Mouse (Mus musculus) intestine, embryonic 14.5 days (tissue): ENCODE results near the gene Atxn1. TPM values are rescaled to one million over a fixed set of nuclear protein-coding genes. Genes with fewer than 3 reads are reported as not detected.

Experiments used
- ATAC-seq: fragments of 200-750 bp; cut with Nextera tagmentation; replicated peaks from 2 replicates; pipeline ENCODE4 v1.8.0; 2017; ENCODE audit warnings: low read depth, moderate number of reproducible peaks, moderate TSS enrichment, moderate library complexity; ENCODE audit not compliant: low FRiP score, low TSS enrichment
- DNase-seq: peaks from one replicate; pipeline ENCODE4 v3.0.0-alpha.2; 2018; ENCODE audit warnings: low spot score
- H3K27ac ChIP-seq: fragments of 300-500 bp; sonication (generic); 2 replicates; pipeline ENCODE4 v1.5.1; 2014; ENCODE audit warnings: low read depth, mild to moderate bottlenecking, control low read depth
- H3K27me3 ChIP-seq: fragments of 300-500 bp; sonication (generic); replicated peaks from 2 replicates; pipeline ENCODE4 v1.6.1; 2014; ENCODE audit warnings: low read length, control low read depth; ENCODE audit not compliant: control insufficient read depth, insufficient read depth
- H3K36me3 ChIP-seq: fragments of 300-500 bp; sonication (generic); 2 replicates; pipeline ENCODE4 v1.6.1; 2014; ENCODE audit warnings: low read length, control low read depth; ENCODE audit not compliant: control insufficient read depth, insufficient read depth
- H3K4me1 ChIP-seq: fragments of 300-500 bp; sonication (generic); replicated peaks from 2 replicates; pipeline ENCODE4 v1.6.1; 2014; ENCODE audit warnings: low read length, control low read depth, mixed read lengths; ENCODE audit not compliant: control insufficient read depth, insufficient read depth
- H3K4me2 ChIP-seq: fragments of 300-500 bp; sonication (generic); 2 replicates; pipeline ENCODE4 v1.6.1; 2014; ENCODE audit warnings: low read length
- H3K4me3 ChIP-seq: fragments of 300-500 bp; sonication (generic); 2 replicates; pipeline ENCODE4 v1.5.1; 2014; ENCODE audit warnings: low read depth, low read length, control low read depth, mixed read lengths
- H3K9ac ChIP-seq: fragments of 300-500 bp; sonication (generic); 2 replicates; pipeline ENCODE4 v1.6.1; 2014; ENCODE audit warnings: mild to moderate bottlenecking, low read length
- H3K9me3 ChIP-seq: fragments of 300-500 bp; sonication (generic); 2 replicates; pipeline ENCODE4 v1.6.1; 2016; ENCODE audit warnings: low read length, control low read depth; ENCODE audit not compliant: control insufficient read depth
- WGBS: fragments of 180-500 bp; shearing (Covaris S2); extraction: QIAGEN DNeasy Blood & Tissue Kit; methylation state at CpG from one replicate; pipeline ENCODE4 v1.1.7; 2014; 5-methylcytosine and 5-hydroxymethylcytosine counted together
- polyA plus RNA-seq: library from polyadenylated mRNA; unstranded; fragments of >200 nt; fragmentation: Nextera tagmentation; extraction: Ambion mirVana; gene quantifications from 2 replicates; pipeline ENCODE4 v1.2.1, GENCODE M21; 2014

Atxn1 gene
- polyA plus RNA-seq, 1 experiment from 2014 or later = 4.8 TPM

DNA sequence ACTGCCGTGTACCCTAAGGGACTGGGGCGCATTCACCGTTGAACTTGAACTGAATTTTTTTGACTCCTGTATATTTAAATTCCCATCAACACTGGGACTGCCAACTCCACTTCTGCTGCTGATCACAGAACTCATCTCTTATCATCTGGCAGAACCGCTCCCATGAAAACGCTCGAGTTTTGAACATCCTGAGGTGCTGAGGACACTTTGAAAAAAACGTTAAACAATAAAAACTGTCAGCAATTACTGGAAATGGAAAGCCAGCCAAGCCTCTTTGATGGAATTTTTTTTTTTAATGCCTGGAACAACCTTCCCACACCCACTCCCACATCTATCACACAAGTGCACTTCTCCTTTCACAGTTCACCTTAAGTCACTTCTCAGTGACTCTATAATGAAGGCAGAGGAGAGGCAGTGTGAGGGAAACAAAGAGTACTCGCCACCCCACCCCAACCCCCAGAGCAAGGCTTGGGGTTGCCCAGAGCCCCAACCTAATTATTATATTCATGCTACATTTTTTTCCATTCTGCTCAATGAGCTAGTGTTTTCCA, 137.7 kb downstream of the Atxn1 start:
- H3K4me1 ChIP-seq = no peaks in the 10 kb centered on the region
- H3K9ac ChIP-seq = no peak overlapping the region
- H3K4me3 ChIP-seq = no peak overlapping the region
- no peaks in the 10 kb centered on the region for H3K9me3 ChIP-seq
- no peaks in the 10 kb centered on the region for H3K27me3 ChIP-seq
- no peak overlapping the region for H3K27ac ChIP-seq
- H3K36me3 ChIP-seq = no peaks in the 10 kb centered on the region
- ATAC-seq (no peak), DNase-seq (no peak)
- WGBS = 83% methylated on average over 8 of the region's 8 CpGs
- H3K4me2 ChIP-seq = no peak overlapping the region

GRCm38 (mm10) chr13:45822491-45822829, 142.3 kb downstream of the Atxn1 start:
- Histone ChIP-seq H3K27me3 (no peaks in the 10 kb centered on the region), H3K4me3 (no peak overlapping the region), H3K4me2 (no peak overlapping the region), H3K27ac (no peak overlapping the region), H3K9ac (no peak overlapping the region), H3K9me3 (no peaks in the 10 kb centered on the region), H3K4me1 (no peaks in the 10 kb centered on the region), H3K36me3 (no peaks in the 10 kb centered on the region)
- 93% methylated on average over 4 of the region's 4 CpGs for WGBS
- DNase-seq = no peak
- no peak for ATAC-seq

GRCm38 (mm10) chr13:45821764-45822490, 142.9 kb downstream of the Atxn1 start:
- no peak overlapping the region for H3K4me3 ChIP-seq
- H3K4me1 ChIP-seq = no peaks in the 10 kb centered on the region
- no peaks in the 10 kb centered on the region for H3K36me3 ChIP-seq
- ATAC-seq = no peak
- H3K27me3 ChIP-seq = no peaks in the 10 kb centered on the region
- no peak overlapping the region for H3K4me2 ChIP-seq
- WGBS = 91% methylated on average over 7 of the region's 7 CpGs
- H3K9me3 ChIP-seq = no peaks in the 10 kb centered on the region
- no peak overlapping the region for H3K9ac ChIP-seq
- no peak for DNase-seq
- H3K27ac ChIP-seq = no peak overlapping the region

DNA sequence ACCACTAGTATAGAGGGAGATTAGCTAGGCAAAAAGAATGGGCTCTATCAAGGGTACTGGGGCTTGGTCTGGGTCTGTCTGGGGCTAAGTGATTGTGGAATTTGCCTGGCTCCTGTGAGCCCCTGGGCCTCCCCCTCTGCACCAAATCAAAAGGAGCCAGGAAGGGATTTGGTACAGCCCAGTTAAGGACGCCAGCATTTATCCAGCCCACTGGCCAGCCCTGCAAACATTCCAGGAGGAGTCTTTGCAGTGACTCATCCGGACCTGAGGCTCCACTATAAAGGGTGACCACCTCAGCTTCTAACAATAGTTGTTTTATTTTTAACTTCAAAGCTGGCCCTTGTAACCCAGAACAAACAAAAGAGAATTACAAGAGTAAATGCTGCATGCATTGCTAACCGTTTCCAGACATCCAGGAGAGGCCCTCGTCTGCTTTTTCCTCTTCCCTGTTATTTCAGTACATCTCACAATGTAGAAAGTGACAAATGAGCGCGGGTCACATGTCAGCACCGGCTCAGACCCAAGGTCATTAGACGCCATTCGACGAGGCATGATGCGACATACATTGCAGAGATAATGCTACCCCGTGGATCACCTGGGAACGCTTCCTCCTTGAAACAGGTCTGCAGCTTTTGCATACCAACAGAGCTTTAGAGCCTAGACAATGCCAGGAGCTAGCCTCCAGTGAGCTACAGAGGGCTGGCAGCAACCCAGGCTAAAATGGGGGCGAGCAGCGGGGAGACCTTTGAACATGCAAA, 144.2 kb downstream of the Atxn1 start:
- Histone ChIP-seq H3K4me3 (no peak overlapping the region), H3K27ac (0 out of 2 replicates have a peak overlapping the region, but pooled peaks have one; percentile 0), H3K27me3 (no peaks in the 10 kb centered on the region), H3K9ac (no peak overlapping the region), H3K4me2 (no peak overlapping the region), H3K36me3 (no peaks in the 10 kb centered on the region), H3K9me3 (no peaks in the 10 kb centered on the region), H3K4me1 (no peaks in the 10 kb centered on the region)
- WGBS = 47% methylated on average over 15 of the region's 15 CpGs
- ATAC-seq (no peak), DNase-seq (no peak)

DNA sequence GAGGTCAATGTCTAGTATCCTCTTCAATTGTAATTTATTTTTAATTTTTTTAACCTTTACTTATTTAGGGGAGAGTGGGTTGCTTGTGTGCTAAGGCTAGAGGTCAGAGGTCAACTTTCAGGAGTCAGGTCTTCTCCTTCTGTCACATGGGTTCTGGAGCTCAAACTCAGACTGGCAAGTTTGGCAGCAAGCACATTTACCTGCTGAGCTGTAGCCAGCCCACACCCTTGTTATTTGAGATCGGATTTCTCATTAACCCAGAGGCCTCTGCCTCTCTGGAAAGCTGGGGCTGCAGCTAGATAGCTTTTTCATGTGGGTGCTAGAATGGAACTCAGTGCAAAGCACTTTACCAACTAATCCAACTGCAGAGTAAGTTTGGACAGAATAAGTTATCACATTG, 148.1 kb downstream of the Atxn1 start:
- no peak overlapping the region for H3K9ac ChIP-seq
- no peak for ATAC-seq

DNA sequence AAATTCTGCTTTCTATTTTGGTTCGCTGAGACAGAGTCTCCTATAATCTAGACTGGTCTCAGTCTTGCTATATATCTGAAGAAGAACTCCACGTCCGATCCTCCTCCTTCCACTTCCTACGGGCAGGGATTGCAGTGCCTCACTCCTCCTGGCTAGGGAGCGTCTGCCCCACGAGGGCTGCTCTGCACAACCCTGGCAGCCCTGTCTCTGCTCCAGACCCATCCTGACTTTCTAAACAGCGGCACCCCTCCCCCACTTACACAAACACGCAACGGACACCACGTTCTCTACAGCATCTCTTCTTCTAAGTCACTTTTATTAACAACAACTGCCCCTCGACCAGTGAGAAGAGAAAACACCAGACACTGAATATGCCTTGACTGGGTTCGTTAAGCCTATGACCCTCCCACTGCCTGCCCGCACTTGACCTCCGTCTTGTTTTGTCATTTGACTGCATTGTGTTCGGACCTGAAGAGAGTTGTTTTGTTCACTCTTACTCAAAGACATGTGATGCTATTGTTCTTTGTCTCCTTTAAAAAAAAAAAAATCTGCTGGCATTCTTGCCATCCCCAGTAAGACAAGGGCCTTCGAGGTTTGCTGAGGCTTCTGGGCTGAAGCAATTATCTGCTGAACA, 154.9 kb downstream of the Atxn1 start:
- H3K4me2 ChIP-seq = peak overlapping the region; percentile 8; the same call in 1 of the 2 replicates
- H3K4me3 ChIP-seq = no peak overlapping the region
- no peaks in the 10 kb centered on the region for H3K36me3 ChIP-seq
- ATAC-seq (no peak), DNase-seq (no peak)
- no peak overlapping the region for H3K27ac ChIP-seq
- H3K4me1 ChIP-seq = peaks cover 4% of the 10 kb centered on the region; the same call in 1 of the 2 replicates
- H3K27me3 ChIP-seq = no peaks in the 10 kb centered on the region
- 35% methylated on average over 16 of the region's 16 CpGs for WGBS
- H3K9me3 ChIP-seq = no peaks in the 10 kb centered on the region
- H3K9ac ChIP-seq = no peak overlapping the region

More for the DNA sequence above, 148.1 kb downstream of the Atxn1 start:
- no peaks in the 10 kb centered on the region for H3K27me3 ChIP-seq
- 38% methylated on average over 1 of the region's 1 CpGs for WGBS
- H3K4me2 ChIP-seq = no peak overlapping the region
- no peaks in the 10 kb centered on the region for H3K9me3 ChIP-seq
- no peaks in the 10 kb centered on the region for H3K4me1 ChIP-seq
- no peaks in the 10 kb centered on the region for H3K36me3 ChIP-seq
- no peak overlapping the region for H3K4me3 ChIP-seq
- no peak overlapping the region for H3K27ac ChIP-seq
- no peak for DNase-seq

GRCm38 (mm10) chr13:45807593-45808043, 157.2 kb downstream of the Atxn1 start:
- no peak overlapping the region for H3K9ac ChIP-seq
- H3K9me3 ChIP-seq = no peaks in the 10 kb centered on the region
- H3K36me3 ChIP-seq = no peaks in the 10 kb centered on the region
- no peak overlapping the region for H3K4me3 ChIP-seq
- ATAC-seq (no peak), DNase-seq (peak; percentile 60)
- no peaks in the 10 kb centered on the region for H3K27me3 ChIP-seq
- no peak overlapping the region for H3K27ac ChIP-seq
- WGBS = 61% methylated on average over 18 of the region's 18 CpGs
- H3K4me2 ChIP-seq = no peak overlapping the region
- H3K4me1 ChIP-seq = peaks cover 4% of the 10 kb centered on the region; the same call in 1 of the 2 replicates

- no peaks in the 10 kb centered on the region for H3K9me3 ChIP-seq
- no peaks in the 10 kb centered on the region for H3K27me3 ChIP-seq
- H3K4me2 ChIP-seq = no peak overlapping the region
- H3K9ac ChIP-seq = no peak overlapping the region
- WGBS = 68% methylated on average over 18 of the region's 18 CpGs
- H3K4me3 ChIP-seq = no peak overlapping the region
- H3K36me3 ChIP-seq = no peaks in the 10 kb centered on the region
- ATAC-seq = no peak
- DNase-seq = no peak
- H3K4me1 ChIP-seq = peaks cover 4% of the 10 kb centered on the region; the same call in 1 of the 2 replicates
- H3K27ac ChIP-seq = no peak overlapping the region
These were observed 157.9 kb downstream of the Atxn1 start for GRCm38 (mm10) chr13:45806600-45807525.
